Mouse (Mus musculus) hindbrain, embryonic 14.5 days (tissue): ENCODE results near the gene Lrrc58. TPM values are rescaled to one million over a fixed set of nuclear protein-coding genes. Genes with fewer than 3 reads are reported as not detected.
A peak's percentile ranks its signal among the peaks of the same experiment; 100 is the strongest.

ENCODE experiments used
- ATAC-seq: fragments of 200-750 bp; cut with Nextera tagmentation; 2 replicates; pipeline ENCODE4 v1.8.0; 2017; ENCODE audit warnings: moderate number of reproducible peaks, mild to moderate bottlenecking, moderate TSS enrichment, moderate library complexity; ENCODE audit not compliant: low FRiP score
- DNase-seq: peaks from one replicate; pipeline ENCODE4 v3.0.0-alpha.2; 2015; ENCODE audit warnings: low spot score
- H3K27ac ChIP-seq: fragments of 300-500 bp; sonication (generic); 2 replicates; pipeline ENCODE4 v1.5.1; 2014; ENCODE audit warnings: mild to moderate bottlenecking, moderate library complexity
- H3K27me3 ChIP-seq: fragments of 300-500 bp; sonication (generic); 2 replicates; pipeline ENCODE4 v1.6.1; 2014; ENCODE audit warnings: mild to moderate bottlenecking, low read length, mixed read lengths; ENCODE audit not compliant: control insufficient read depth, insufficient read depth
- H3K36me3 ChIP-seq: fragments of 300-500 bp; sonication (generic); replicated peaks from 2 replicates; pipeline ENCODE4 v1.6.1; 2014; ENCODE audit not compliant: control insufficient read depth, insufficient read depth
- H3K4me1 ChIP-seq: fragments of 300-500 bp; sonication (generic); replicated peaks from 2 replicates; pipeline ENCODE4 v1.6.1; 2014; ENCODE audit warnings: antibody characterized with exemption, low read length, mixed read lengths; ENCODE audit not compliant: control insufficient read depth, insufficient read depth
- H3K4me2 ChIP-seq: fragments of 300-500 bp; sonication (generic); replicated peaks from 2 replicates; pipeline ENCODE4 v1.6.1; 2014; ENCODE audit warnings: mild to moderate bottlenecking, moderate library complexity
- H3K4me3 ChIP-seq: fragments of 300-500 bp; sonication (generic); replicated peaks from 2 replicates; pipeline ENCODE4 v1.5.1; 2014; ENCODE audit warnings: mild to moderate bottlenecking, low read length
- H3K9ac ChIP-seq: fragments of 300-500 bp; sonication (generic); 2 replicates; pipeline ENCODE4 v1.6.1; 2014
- H3K9me3 ChIP-seq: fragments of 300-500 bp; sonication (generic); 2 replicates; pipeline ENCODE4 v1.6.1; 2016; ENCODE audit warnings: low read length; ENCODE audit not compliant: control insufficient read depth
- WGBS: fragments of 180-500 bp; shearing (Covaris S2); extraction: QIAGEN DNeasy Blood & Tissue Kit; methylation state at CpG from one replicate; pipeline ENCODE4 v1.1.7; 2014; 5-methylcytosine and 5-hydroxymethylcytosine counted together
- polyA plus RNA-seq: library from polyadenylated mRNA; unstranded; fragments of >200 nt; fragmentation: Nextera tagmentation; extraction: Ambion mirVana; gene quantifications from 2 replicates; pipeline ENCODE4 v1.2.1, GENCODE M21; 2014

The Lrrc58 gene
- 57.1 and 59.9 TPM in 2 replicates for polyA plus RNA-seq

DNA sequence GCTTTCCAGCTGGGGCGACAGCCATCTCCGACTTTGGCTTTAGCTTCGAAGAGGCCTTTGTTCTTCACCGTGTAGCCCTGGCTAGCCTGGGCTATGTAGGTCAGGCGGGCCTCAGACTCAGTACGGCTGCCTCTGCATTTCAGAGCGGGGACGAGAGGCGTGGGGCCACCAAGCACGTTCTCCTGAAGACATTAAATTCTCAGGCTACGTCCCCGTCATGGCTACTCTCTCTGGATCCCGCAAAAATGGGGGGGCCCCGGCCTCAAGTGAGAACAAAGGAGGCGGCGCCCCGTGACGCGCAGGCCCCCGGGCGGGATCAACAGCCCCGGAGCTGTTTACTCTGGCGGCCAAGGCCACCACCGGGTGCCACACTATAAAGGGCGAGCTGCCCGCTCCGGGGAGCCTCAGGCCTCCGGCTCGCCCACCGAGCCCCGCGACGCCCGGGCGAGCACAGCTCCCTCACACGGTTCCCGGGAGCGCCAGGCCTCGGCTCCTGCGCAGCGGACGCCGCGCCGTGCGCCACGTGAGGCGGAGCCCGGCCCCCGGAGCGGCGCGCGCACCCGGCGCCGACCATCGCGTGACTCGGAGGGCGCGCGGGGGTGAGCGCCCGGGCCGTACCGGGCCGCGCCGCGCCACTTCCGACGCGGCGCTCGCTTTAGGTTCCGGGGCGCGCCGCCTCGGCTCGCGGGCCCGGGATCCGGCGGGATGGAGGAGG, at the start of gene Lrrc58:
Lrrc58 (plus strand) TSS at position 599 of the 715 bp plus-strand sequence.
- 1% methylated on average over 67 of the region's 86 CpGs for WGBS
- peak; percentile 95 for ATAC-seq
- peak within 1 kb of the TSS; percentile 84 for H3K4me2 ChIP-seq

DNA sequence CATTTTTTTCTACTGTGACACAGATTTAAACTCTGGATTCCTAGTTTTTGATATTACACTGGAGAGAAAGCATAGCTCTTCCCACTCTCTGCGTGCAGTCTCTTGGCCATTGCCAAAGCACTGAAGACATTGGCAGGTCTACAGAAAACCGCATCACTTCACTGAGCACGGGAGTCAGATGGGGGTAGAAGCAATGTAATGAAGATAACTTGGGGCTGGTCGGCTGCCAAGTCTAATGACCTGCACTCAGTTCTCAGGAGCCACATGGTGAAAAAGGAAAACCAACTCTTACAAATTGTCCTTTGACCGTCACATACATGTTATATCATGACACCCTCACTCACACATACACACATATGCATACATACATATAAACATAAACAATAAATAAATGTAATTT, 44.2 kb upstream of the Lrrc58 start:
- Histone ChIP-seq H3K36me3 (peaks cover 58% of the 10 kb centered on the region), H3K9me3 (no peaks in the 10 kb centered on the region), H3K27ac (no peak overlapping the region), H3K4me2 (no peak overlapping the region), H3K27me3 (no peaks in the 10 kb centered on the region), H3K9ac (no peak overlapping the region), H3K4me3 (no peak overlapping the region), H3K4me1 (no peaks in the 10 kb centered on the region)
- no peak for ATAC-seq
- DNase-seq, result no peak
- WGBS, result 84% methylated on average over 5 of the region's 5 CpGs

More for the DNA sequence above, at the start of gene Lrrc58:
- Histone ChIP-seq H3K4me3 (peak within 1 kb of the TSS; percentile 91), H3K4me1 (peaks cover 33% of the 10 kb centered on the region), H3K27me3 (no peaks in the 10 kb centered on the region), H3K9me3 (no peaks in the 10 kb centered on the region), H3K27ac (peak within 1 kb of the TSS; percentile 99), H3K9ac (peak within 1 kb of the TSS; percentile 98), H3K36me3 (no peaks in the 10 kb centered on the region)
- DNase-seq, result peak; percentile 91

GRCm38 (mm10) chr16:37824778-37825505, 43.2 kb upstream of the Lrrc58 start:
- H3K9me3 ChIP-seq, result no peaks in the 10 kb centered on the region
- no peaks in the 10 kb centered on the region for H3K27me3 ChIP-seq
- ATAC-seq, result no peak
- no peak overlapping the region for H3K4me2 ChIP-seq
- H3K4me3 ChIP-seq, result no peak overlapping the region
- WGBS, result 88% methylated on average over 12 of the region's 12 CpGs
- no peaks in the 10 kb centered on the region for H3K4me1 ChIP-seq
- no peak overlapping the region for H3K27ac ChIP-seq
- H3K9ac ChIP-seq, result no peak overlapping the region
- no peak for DNase-seq
- H3K36me3 ChIP-seq, result peaks cover 62% of the 10 kb centered on the region

DNA sequence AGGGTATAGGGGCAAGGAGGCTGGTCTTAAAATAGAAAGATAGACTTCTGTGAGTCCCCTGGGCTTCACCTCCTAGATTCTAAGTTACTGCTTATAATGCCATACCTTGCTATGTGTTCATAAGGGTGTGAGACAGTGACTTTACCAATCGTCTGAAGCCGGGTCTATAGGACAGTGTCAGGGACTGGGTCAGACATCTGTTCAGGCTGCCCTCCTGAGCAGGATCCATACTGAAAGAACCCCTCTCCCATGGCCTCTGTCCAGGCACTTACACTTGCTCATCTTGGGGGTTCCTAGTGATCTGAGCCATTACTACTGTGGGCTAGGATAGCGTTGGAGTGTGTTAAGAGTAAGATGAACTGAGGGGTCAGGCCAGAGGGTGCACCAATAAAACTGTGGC, 41.9 kb upstream of the Lrrc58 start:
- H3K9ac ChIP-seq, result no peak overlapping the region
- H3K4me2 ChIP-seq, result no peak overlapping the region
- WGBS, result 93% methylated on average over 3 of the region's 3 CpGs
- DNase-seq (no peak), ATAC-seq (no peak)
- no peak overlapping the region for H3K27ac ChIP-seq
- H3K27me3 ChIP-seq, result no peaks in the 10 kb centered on the region
- no peaks in the 10 kb centered on the region for H3K9me3 ChIP-seq
- no peak overlapping the region for H3K4me3 ChIP-seq
- H3K36me3 ChIP-seq, result peaks cover 51% of the 10 kb centered on the region
- H3K4me1 ChIP-seq, result no peaks in the 10 kb centered on the region

GRCm38 (mm10) chr16:37831041-37831440, 37.1 kb upstream of the Lrrc58 start:
- Histone ChIP-seq H3K27ac (no peak overlapping the region), H3K9ac (no peak overlapping the region), H3K4me1 (no peaks in the 10 kb centered on the region), H3K9me3 (no peaks in the 10 kb centered on the region), H3K36me3 (peaks cover 28% of the 10 kb centered on the region; the same call in 1 of the 2 replicates), H3K4me3 (no peak overlapping the region), H3K27me3 (no peaks in the 10 kb centered on the region), H3K4me2 (no peak overlapping the region)
- whole genome bisulfite sequencing, result 82% methylated on average over 7 of the region's 7 CpGs
- ATAC-seq, result no peak
- no peak for DNase-seq

DNA sequence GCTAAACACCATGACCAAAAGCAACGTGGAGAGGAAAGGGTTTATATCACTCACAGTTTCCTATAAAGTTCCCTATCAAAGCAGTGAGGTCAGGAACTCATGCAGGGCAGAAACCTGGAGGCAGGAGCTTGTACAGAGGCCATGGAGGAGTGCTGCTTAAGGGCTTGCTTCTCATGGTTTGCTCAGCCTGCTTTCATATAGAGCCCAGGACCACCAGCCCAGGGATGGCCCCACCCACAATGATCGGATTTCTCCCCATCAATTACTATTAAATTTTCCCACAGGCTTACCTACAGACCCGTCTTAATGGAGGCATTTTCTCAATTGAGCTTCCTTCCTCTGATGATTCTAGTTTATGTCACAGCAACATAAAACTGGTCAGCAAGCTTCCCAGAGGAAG, 30.6 kb upstream of the Lrrc58 start:
- no peak overlapping the region for H3K4me3 ChIP-seq
- no peak overlapping the region for H3K4me2 ChIP-seq
- WGBS, result 81% methylated on average over 3 of the region's 3 CpGs
- no peak for ATAC-seq
- H3K9ac ChIP-seq, result no peak overlapping the region
- no peak overlapping the region for H3K27ac ChIP-seq
- DNase-seq, result no peak
- H3K27me3 ChIP-seq, result no peaks in the 10 kb centered on the region
- peaks cover 3% of the 10 kb centered on the region; the same call in 1 of the 2 replicates for H3K36me3 ChIP-seq
- H3K4me1 ChIP-seq, result no peaks in the 10 kb centered on the region
- no peaks in the 10 kb centered on the region for H3K9me3 ChIP-seq

- H3K9me3 ChIP-seq, result no peaks in the 10 kb centered on the region
- no peak overlapping the region for H3K4me2 ChIP-seq
- ATAC-seq (no peak), DNase-seq (no peak)
- WGBS, result 86% methylated on average over 2 of the region's 2 CpGs
- H3K27me3 ChIP-seq, result no peaks in the 10 kb centered on the region
- H3K36me3 ChIP-seq, result no peaks in the 10 kb centered on the region
- no peak overlapping the region for H3K4me3 ChIP-seq
- no peaks in the 10 kb centered on the region for H3K4me1 ChIP-seq
- H3K9ac ChIP-seq, result no peak overlapping the region
- H3K27ac ChIP-seq, result no peak overlapping the region
These were observed 25.8 kb upstream of the Lrrc58 start for GRCm38 (mm10) chr16:37842439-37842838.

DNA sequence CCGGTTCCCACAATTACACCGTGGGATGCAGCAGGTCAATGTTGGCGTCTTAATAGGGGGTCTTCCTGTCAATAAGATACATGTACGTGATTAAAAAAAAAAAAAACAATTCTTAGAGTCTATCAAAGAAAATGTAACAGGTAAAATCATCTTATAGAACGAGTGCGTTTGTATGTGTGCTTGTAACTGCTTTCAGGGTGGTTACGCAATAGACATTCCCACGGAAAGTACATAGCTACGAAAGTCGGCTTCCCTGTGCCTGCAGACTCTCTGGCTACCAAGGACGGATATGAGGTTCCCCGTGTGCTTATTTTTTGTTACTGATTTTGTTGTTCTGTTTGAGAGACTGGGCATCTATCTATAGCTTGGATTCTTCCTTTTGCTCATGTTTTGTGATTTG, 24.4 kb upstream of the Lrrc58 start:
- H3K27ac ChIP-seq, result no peak overlapping the region
- H3K36me3 ChIP-seq, result no peaks in the 10 kb centered on the region
- no peak overlapping the region for H3K4me2 ChIP-seq
- ATAC-seq (no peak), DNase-seq (no peak)
- no peak overlapping the region for H3K4me3 ChIP-seq
- no peak overlapping the region for H3K9ac ChIP-seq
- no peaks in the 10 kb centered on the region for H3K9me3 ChIP-seq
- 90% methylated on average over 12 of the region's 12 CpGs for WGBS
- H3K27me3 ChIP-seq, result no peaks in the 10 kb centered on the region
- H3K4me1 ChIP-seq, result no peaks in the 10 kb centered on the region

DNA sequence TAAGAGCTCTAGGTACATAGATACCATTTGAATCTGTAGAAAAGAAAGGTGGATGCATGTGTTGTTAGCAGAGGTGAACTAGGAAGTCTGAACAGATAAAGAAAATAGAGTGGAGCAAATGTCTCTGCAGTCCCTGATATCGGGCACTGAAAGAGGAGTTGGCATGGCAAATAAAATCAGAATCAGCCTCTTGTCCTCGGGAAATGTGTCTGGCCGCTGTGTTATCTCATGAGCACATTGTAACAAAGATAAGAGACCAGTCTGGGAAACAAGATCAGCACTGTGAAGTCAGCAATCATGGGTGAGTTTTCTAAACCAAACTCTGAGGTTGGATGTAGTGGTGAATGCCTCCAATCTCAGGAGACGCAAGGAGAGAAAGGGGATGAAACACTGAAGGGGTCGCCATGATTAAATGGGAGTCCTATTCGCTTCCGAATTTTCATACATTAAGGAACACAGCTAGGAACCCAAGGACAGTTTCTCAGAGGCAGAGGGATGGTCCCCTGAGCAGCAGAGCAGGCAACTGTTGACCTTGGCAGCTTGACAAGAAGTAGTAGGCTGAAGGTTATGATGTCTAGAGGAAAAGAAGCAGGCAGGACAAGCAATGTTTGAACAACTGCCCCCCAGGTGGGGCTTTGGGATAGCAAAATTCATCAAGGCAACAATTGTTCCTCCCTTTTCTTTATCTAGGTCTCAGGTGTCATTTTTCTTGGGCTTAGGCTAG, 22.8 kb upstream of the Lrrc58 start:
- H3K27ac ChIP-seq, result no peak overlapping the region

More for the DNA sequence above, 22.8 kb upstream of the Lrrc58 start:
- Histone ChIP-seq H3K9ac (no peak overlapping the region), H3K9me3 (no peaks in the 10 kb centered on the region), H3K4me1 (no peaks in the 10 kb centered on the region), H3K36me3 (no peaks in the 10 kb centered on the region), H3K27me3 (no peaks in the 10 kb centered on the region), H3K4me2 (no peak overlapping the region), H3K4me3 (no peak overlapping the region)
- DNase-seq (no peak), ATAC-seq (no peak)
- 89% methylated on average over 7 of the region's 7 CpGs for WGBS
